Mouse (Mus musculus): ENCODE data around the gene Uggt2. TPM values are rescaled to one million over a fixed set of nuclear protein-coding genes. Genes with fewer than 3 reads are reported as not detected.

Gene Uggt2
- polyA plus RNA-seq, 1 experiment from 2014 or later: 10.2 TPM

DNA sequence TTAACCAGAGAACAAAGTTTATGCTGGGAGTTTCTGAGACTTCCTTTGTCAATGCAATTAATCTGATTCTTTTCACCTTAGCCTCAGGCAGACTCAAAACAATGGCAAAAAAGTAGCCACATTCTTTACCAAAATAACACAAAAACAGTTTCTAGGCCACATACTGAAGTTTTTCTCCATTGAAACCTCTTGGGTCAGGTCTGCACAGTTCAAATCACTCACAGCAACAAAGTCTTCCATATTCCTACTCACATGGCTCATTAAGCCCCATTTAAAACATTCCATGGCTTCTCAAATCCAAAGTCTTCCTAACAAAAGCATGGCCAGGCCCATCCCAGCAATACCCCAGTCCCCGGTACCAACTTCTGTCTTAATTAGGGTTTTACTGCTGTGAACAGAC, 46.3 kb downstream of the Uggt2 start:
- Histone ChIP-seq H3K36me3 (ENCODE audit: control insufficient read depth, insufficient read depth, low read length) (no peaks in the 10 kb centered on the region), H3K4me1 (ENCODE audit: control insufficient read depth, insufficient read depth, low read length) (no peaks in the 10 kb centered on the region), H3K4me2 (ENCODE audit: low read depth, low read length) (no peak overlapping the region), H3K4me3 (replicated peaks; ENCODE audit: low read length) (no peak overlapping the region), H3K27ac (ENCODE audit: low read length) (no peak overlapping the region), H3K9me3 (replicated peaks; ENCODE audit: control insufficient read depth, low read length) (no peaks in the 10 kb centered on the region), H3K27me3 (ENCODE audit: control insufficient read depth, insufficient read depth, low read length) (no peaks in the 10 kb centered on the region), H3K9ac (ENCODE audit: low read length) (no peak overlapping the region)
- no peak for ATAC-seq (ENCODE audit: insufficient read depth, low FRiP score)
- 89% methylated on average over 1 of the region's 1 CpGs for WGBS

DNA sequence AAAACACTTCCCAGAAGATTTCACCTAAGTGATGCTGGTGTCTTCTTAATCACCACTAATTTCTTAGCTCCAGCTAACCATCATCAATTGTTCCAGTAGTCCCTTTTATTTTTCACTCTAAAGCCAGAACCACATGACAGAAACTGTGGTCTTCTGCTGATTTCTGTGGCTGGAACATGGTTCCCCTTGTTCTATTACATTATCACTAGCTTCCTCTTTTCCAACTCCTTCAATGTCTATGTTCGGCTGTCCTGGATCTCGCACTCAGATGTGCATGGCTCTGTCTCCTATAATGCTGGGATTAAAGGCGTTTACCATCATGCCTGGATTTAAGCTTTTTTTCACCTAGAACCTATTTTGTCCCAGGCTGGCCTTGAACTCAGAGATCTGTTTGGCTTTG, 46.9 kb downstream of the Uggt2 start:
- 92% methylated on average over 3 of the region's 3 CpGs for WGBS
- Histone ChIP-seq H3K4me1 (ENCODE audit: control insufficient read depth, insufficient read depth, low read length) (no peaks in the 10 kb centered on the region), H3K27ac (ENCODE audit: low read length) (no peak overlapping the region), H3K27me3 (ENCODE audit: control insufficient read depth, insufficient read depth, low read length) (no peaks in the 10 kb centered on the region), H3K4me2 (ENCODE audit: low read depth, low read length) (no peak overlapping the region), H3K4me3 (replicated peaks; ENCODE audit: low read length) (no peak overlapping the region), H3K9ac (ENCODE audit: low read length) (no peak overlapping the region), H3K36me3 (ENCODE audit: control insufficient read depth, insufficient read depth, low read length) (no peaks in the 10 kb centered on the region), H3K9me3 (replicated peaks; ENCODE audit: control insufficient read depth, low read length) (no peaks in the 10 kb centered on the region)
- no peak for ATAC-seq (ENCODE audit: insufficient read depth, low FRiP score)

DNA sequence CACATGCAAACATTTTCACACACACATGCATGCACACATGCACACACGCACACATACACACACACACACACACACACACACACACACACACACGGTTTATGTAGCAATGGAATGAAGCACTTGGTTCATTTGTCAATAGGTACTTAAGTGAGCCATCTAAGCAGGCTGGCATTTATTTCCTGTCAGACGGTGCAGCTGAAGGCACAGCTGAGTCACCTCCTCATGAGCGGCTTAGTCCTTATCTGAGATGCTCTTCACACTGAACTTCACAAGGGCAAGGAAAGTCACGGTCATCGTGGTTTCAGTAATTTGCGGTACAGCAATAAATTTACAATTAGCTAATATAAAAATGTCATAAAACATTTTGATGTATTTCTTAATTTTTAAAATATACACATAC, 55.5 kb downstream of the Uggt2 start:
- Histone ChIP-seq H3K9me3 (replicated peaks; ENCODE audit: control insufficient read depth, low read length) (no peaks in the 10 kb centered on the region), H3K4me2 (ENCODE audit: low read depth, low read length) (no peak overlapping the region), H3K36me3 (ENCODE audit: control insufficient read depth, insufficient read depth, low read length) (no peaks in the 10 kb centered on the region), H3K4me1 (ENCODE audit: control insufficient read depth, insufficient read depth, low read length) (no peaks in the 10 kb centered on the region), H3K9ac (ENCODE audit: low read length) (no peak overlapping the region), H3K27ac (ENCODE audit: low read length) (no peak overlapping the region), H3K27me3 (ENCODE audit: control insufficient read depth, insufficient read depth, low read length) (no peaks in the 10 kb centered on the region), H3K4me3 (replicated peaks; ENCODE audit: low read length) (no peak overlapping the region)
- WGBS: 70% methylated on average over 7 of the region's 7 CpGs
- ATAC-seq (ENCODE audit: insufficient read depth, low FRiP score): no peak

DNA sequence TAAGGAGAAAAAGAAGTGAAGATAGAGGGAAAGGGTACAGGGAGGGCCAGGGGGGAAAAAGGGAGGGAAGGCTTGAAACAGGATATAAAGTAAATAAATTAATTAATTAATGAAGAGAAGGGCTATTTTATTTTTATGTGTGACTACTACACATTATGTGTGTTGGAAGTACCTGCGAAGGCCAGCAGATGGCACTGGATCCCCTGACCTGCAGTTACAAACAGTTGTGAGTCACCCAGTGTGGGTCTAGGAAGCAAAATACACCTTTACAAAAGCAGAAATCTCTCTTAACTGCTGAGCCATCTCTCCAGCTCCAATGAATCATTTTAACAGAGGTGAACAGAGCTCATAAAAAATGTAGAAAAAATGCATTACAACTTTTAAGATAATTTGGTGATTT, 59.0 kb downstream of the Uggt2 start:
- Histone ChIP-seq H3K4me2 (ENCODE audit: low read depth, low read length) (no peak overlapping the region), H3K27me3 (ENCODE audit: control insufficient read depth, insufficient read depth, low read length) (no peaks in the 10 kb centered on the region), H3K9me3 (replicated peaks; ENCODE audit: control insufficient read depth, low read length) (no peaks in the 10 kb centered on the region), H3K4me3 (replicated peaks; ENCODE audit: low read length) (no peak overlapping the region), H3K27ac (ENCODE audit: low read length) (no peak overlapping the region), H3K36me3 (ENCODE audit: control insufficient read depth, insufficient read depth, low read length) (no peaks in the 10 kb centered on the region), H3K9ac (ENCODE audit: low read length) (no peak overlapping the region), H3K4me1 (ENCODE audit: control insufficient read depth, insufficient read depth, low read length) (0 out of 2 replicates have a peak, but pooled peaks cover 3% of the 10 kb centered on the region)
- no peak for ATAC-seq (ENCODE audit: insufficient read depth, low FRiP score)
- 76% methylated on average over 1 of the region's 1 CpGs for WGBS

DNA sequence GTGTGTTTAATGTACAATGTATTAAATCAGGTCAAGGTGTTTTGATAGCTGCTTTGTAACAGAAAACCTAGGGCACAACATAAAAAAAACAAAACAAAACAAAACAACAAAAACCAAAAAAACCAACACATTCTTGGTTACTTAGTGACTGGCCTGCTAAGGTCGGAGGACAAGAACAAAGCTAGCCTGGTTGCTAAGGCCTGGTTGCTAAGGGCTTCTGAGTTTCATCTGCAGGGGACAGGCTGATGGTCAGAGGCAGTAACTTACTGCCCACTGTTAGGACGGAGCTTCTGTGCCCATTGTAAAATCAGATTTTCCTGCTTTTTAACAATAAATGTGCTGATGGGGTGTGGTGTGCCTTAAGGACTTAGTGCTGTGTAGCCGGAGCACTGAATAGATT, 61.5 kb downstream of the Uggt2 start:
- Histone ChIP-seq H3K4me1 (ENCODE audit: control insufficient read depth, insufficient read depth, low read length) (0 out of 2 replicates have a peak, but pooled peaks cover 3% of the 10 kb centered on the region), H3K4me2 (ENCODE audit: low read depth, low read length) (no peak overlapping the region), H3K27ac (ENCODE audit: low read length) (no peak overlapping the region), H3K9ac (ENCODE audit: low read length) (no peak overlapping the region), H3K4me3 (replicated peaks; ENCODE audit: low read length) (no peak overlapping the region), H3K36me3 (ENCODE audit: control insufficient read depth, insufficient read depth, low read length) (no peaks in the 10 kb centered on the region), H3K9me3 (replicated peaks; ENCODE audit: control insufficient read depth, low read length) (no peaks in the 10 kb centered on the region), H3K27me3 (ENCODE audit: control insufficient read depth, insufficient read depth, low read length) (no peaks in the 10 kb centered on the region)
- 55% methylated on average over 3 of the region's 3 CpGs for WGBS
- no peak for ATAC-seq (ENCODE audit: insufficient read depth, low FRiP score)

DNA sequence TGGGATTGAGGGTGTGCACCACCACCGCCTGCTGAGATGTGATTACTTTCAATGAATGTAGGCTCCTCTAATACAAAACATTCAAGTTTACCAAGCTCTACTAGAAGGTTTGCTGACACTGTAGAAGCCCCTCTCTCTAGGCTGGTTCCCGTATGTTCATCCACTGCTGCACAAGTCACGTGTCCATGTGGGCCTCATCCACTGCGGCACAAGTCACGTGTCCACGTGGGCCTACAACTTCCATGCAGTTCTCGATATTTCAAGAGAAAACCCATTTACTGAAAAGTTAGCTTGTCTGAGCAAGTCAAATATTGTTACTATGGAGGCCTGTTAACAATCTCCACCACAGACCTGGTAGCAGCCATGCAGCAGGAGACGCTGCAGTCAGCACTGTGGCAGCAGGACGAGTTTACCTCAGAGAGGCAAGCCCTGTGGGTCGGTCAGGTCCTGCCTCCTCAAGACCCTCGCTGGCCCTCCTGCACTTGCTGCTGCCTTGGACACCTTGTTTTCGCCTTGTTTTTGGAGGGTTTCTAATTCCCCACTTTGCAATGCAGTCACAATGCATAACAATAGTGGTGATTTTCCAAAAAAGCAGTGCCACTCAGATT, 62.0 kb downstream of the Uggt2 start:
- ATAC-seq (ENCODE audit: insufficient read depth, low FRiP score): no peak
- no peaks in the 10 kb centered on the region for H3K36me3 ChIP-seq (ENCODE audit: control insufficient read depth, insufficient read depth, low read length)
- 81% methylated on average over 12 of the region's 12 CpGs for WGBS
- H3K27ac ChIP-seq (ENCODE audit: low read length): no peak overlapping the region
- H3K4me3 ChIP-seq (replicated peaks; ENCODE audit: low read length): no peak overlapping the region
- H3K27me3 ChIP-seq (ENCODE audit: control insufficient read depth, insufficient read depth, low read length): no peaks in the 10 kb centered on the region
- H3K4me2 ChIP-seq (ENCODE audit: low read depth, low read length): no peak overlapping the region
- H3K9me3 ChIP-seq (replicated peaks; ENCODE audit: control insufficient read depth, low read length): no peaks in the 10 kb centered on the region
- H3K4me1 ChIP-seq (ENCODE audit: control insufficient read depth, insufficient read depth, low read length): 0 out of 2 replicates have a peak, but pooled peaks cover 3% of the 10 kb centered on the region
- no peak overlapping the region for H3K9ac ChIP-seq (ENCODE audit: low read length)

DNA sequence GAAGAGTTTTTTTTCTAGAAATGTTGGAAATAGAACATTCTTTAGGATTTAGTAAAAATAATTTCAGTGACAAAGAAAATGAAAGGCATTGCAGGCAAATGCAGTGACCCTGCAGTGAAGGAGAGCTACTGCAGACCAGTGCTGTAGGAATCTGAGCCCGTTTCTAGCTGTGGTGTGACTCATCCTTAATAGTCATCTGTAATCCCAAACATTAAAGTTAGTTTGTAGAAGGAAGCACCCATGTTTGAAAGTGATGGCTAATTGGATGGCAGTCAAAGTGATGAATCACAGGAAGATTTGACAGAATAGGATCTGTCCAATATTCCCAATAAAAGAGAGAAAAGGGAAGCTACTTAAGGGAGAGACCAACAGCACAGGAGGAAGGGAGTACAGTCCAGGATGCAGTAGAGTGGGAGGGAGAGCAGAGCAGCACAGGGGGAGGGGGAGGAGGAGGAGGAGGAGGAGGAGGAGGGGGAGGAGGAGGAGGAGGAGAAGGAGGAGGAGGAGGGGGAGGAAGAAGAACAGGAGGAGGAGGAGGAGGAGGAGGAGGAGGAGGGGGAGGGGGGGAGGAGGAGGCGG, 71.5 kb downstream of the Uggt2 start:
- no peak overlapping the region for H3K4me2 ChIP-seq (ENCODE audit: low read depth, low read length)
- no peaks in the 10 kb centered on the region for H3K36me3 ChIP-seq (ENCODE audit: control insufficient read depth, insufficient read depth, low read length)
- WGBS: 61% methylated on average over 2 of the region's 2 CpGs
- no peaks in the 10 kb centered on the region for H3K4me1 ChIP-seq (ENCODE audit: control insufficient read depth, insufficient read depth, low read length)
- no peak overlapping the region for H3K4me3 ChIP-seq (replicated peaks; ENCODE audit: low read length)
- no peak overlapping the region for H3K27ac ChIP-seq (ENCODE audit: low read length)
- H3K9ac ChIP-seq (ENCODE audit: low read length): no peak overlapping the region
- H3K27me3 ChIP-seq (ENCODE audit: control insufficient read depth, insufficient read depth, low read length): no peaks in the 10 kb centered on the region
- H3K9me3 ChIP-seq (replicated peaks; ENCODE audit: control insufficient read depth, low read length): no peaks in the 10 kb centered on the region
- no peak for ATAC-seq (ENCODE audit: insufficient read depth, low FRiP score)

DNA sequence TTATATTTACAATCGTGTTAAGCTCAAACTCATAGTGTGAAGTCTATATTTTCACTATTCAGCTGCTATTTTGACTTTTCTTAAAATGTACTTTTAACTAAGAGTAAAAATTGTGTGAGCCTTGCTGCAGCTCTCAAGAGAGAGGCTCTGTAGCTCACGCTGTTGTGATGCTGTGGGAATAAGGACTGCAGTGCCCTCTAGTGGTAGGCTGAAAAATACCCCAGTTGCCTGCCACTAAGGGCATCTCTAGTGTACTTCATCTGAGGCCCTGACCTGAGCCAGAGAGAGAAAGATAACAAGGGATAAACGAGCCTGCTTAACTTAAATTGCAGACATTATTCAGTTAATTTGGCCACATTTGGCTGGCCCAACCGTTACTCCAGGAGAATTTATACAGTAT, 72.1 kb downstream of the Uggt2 start:
- H3K9ac ChIP-seq (ENCODE audit: low read length): no peak overlapping the region
- no peak overlapping the region for H3K27ac ChIP-seq (ENCODE audit: low read length)
- H3K4me2 ChIP-seq (ENCODE audit: low read depth, low read length): no peak overlapping the region
- H3K36me3 ChIP-seq (ENCODE audit: control insufficient read depth, insufficient read depth, low read length): no peaks in the 10 kb centered on the region
- no peaks in the 10 kb centered on the region for H3K27me3 ChIP-seq (ENCODE audit: control insufficient read depth, insufficient read depth, low read length)
- WGBS: 43% methylated on average over 4 of the region's 4 CpGs
- H3K4me3 ChIP-seq (replicated peaks; ENCODE audit: low read length): no peak overlapping the region
- no peaks in the 10 kb centered on the region for H3K9me3 ChIP-seq (replicated peaks; ENCODE audit: control insufficient read depth, low read length)
- no peak for ATAC-seq (ENCODE audit: insufficient read depth, low FRiP score)
- no peaks in the 10 kb centered on the region for H3K4me1 ChIP-seq (ENCODE audit: control insufficient read depth, insufficient read depth, low read length)

DNA sequence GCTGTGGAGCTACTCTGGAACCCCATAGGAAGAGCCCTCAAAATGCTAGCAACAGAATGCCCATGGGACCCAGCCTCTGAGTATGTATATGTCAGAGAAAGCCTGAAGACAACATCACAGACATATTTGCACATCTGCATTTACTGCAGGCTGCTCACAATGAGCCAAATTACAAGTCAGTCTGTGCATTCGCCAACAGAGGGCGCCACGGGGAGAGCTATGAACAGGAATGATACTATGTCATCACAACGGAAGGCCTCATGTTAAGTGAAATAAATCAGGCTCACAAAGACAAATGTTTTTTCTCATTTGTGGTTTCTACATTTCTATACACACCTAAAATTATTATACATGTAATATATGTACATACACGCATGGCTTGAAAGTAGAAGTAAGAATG, 73.3 kb downstream of the Uggt2 start:
- H3K4me3 ChIP-seq (replicated peaks; ENCODE audit: low read length): no peak overlapping the region
- 69% methylated on average over 5 of the region's 5 CpGs for WGBS
- no peaks in the 10 kb centered on the region for H3K27me3 ChIP-seq (ENCODE audit: control insufficient read depth, insufficient read depth, low read length)
- no peak overlapping the region for H3K4me2 ChIP-seq (ENCODE audit: low read depth, low read length)
- no peaks in the 10 kb centered on the region for H3K9me3 ChIP-seq (replicated peaks; ENCODE audit: control insufficient read depth, low read length)
- H3K4me1 ChIP-seq (ENCODE audit: control insufficient read depth, insufficient read depth, low read length): no peaks in the 10 kb centered on the region
- no peak overlapping the region for H3K9ac ChIP-seq (ENCODE audit: low read length)
- ATAC-seq (ENCODE audit: insufficient read depth, low FRiP score): no peak
- H3K36me3 ChIP-seq (ENCODE audit: control insufficient read depth, insufficient read depth, low read length): no peaks in the 10 kb centered on the region
- no peak overlapping the region for H3K27ac ChIP-seq (ENCODE audit: low read length)

All from stomach, embryonic 16.5 days (tissue).